Mouse (Mus musculus): ENCODE measurements around the gene Sec61g. TPM values are rescaled to one million over a fixed set of nuclear protein-coding genes. Genes with fewer than 3 reads are reported as not detected.

Sec61g gene
- total RNA-seq, 2 experiments from 2014 or later, result 2.3 to 3.5 TPM

DNA sequence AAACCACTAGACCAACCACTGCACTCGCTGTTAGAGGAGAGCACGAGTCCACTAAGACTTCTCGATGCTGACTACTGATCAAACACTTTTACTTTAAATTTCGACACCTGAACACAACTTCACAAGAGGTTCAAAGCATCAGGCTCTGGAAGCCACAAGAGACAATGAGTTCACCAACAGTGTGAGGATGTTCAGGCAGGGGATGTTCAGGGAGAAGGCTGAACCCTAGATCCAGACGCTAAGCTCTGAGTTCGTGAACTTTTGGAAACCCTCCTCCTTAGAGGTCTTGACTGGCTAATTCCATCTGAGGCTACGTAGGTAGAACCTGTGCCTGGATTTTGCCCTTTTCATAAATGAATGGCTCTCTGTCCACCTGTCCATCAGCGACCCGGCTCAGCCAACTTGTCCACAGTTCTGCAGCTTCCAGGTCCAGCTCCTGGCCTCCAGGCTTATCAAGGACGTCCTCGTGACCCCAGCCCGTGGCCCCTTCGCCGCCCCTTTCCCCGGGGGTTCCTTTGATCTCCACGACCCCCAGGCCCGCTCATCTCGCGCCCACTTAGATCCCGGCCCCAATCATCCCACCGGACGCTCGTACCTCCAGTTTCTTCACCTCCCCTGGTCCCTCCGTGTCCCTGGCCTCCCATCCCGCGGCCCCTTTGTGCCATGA, 766 bp downstream of the Sec61g start:
- intact Hi-C loops (cut with DNase I), result loop anchor here (5.0 kb wide), 1 partner anchor 445 kb away; the partner anchor contains the start of gene Fbxo48
- Histone ChIP-seq H3K4me3 (peak overlapping the region; percentile 95), H3K27ac (peak overlapping the region; percentile 92)
- DNase-seq, result no peak
- no peak for TF ChIP-seq CTCF (IDR thresholded peaks at IDR 0.05)

- Histone ChIP-seq H3K4me3 (no peak overlapping the region), H3K27ac (no peak overlapping the region)
- intact Hi-C loops (cut with DNase I), result loop anchor here (5.0 kb wide), 1 partner anchor 446 kb away; the partner anchor contains the start of gene Fbxo48
- DNase-seq, result no peak
- TF ChIP-seq CTCF (IDR thresholded peaks at IDR 0.05), result no peak
These were observed 2.3 kb downstream of the Sec61g start for GRCm38 (mm10) chr11:16505999-16506398.

- intact Hi-C loops (cut with DNase I), result no loop called here
- H3K27ac ChIP-seq, result no peak overlapping the region
- no peak overlapping the region for H3K4me3 ChIP-seq
- DNase-seq, result no peak
- no peak for TF ChIP-seq CTCF (IDR thresholded peaks at IDR 0.05)
These were observed 5.1 kb downstream of the Sec61g start for GRCm38 (mm10) chr11:16503150-16503549.

- no peak for DNase-seq
- no peak overlapping the region for H3K4me3 ChIP-seq
- intact Hi-C loops (cut with DNase I), result no loop called here
- H3K27ac ChIP-seq, result no peak overlapping the region
- no peak for TF ChIP-seq CTCF (IDR thresholded peaks at IDR 0.05)
These were observed 5.5 kb downstream of the Sec61g start for GRCm38 (mm10) chr11:16502744-16503143.

DNA sequence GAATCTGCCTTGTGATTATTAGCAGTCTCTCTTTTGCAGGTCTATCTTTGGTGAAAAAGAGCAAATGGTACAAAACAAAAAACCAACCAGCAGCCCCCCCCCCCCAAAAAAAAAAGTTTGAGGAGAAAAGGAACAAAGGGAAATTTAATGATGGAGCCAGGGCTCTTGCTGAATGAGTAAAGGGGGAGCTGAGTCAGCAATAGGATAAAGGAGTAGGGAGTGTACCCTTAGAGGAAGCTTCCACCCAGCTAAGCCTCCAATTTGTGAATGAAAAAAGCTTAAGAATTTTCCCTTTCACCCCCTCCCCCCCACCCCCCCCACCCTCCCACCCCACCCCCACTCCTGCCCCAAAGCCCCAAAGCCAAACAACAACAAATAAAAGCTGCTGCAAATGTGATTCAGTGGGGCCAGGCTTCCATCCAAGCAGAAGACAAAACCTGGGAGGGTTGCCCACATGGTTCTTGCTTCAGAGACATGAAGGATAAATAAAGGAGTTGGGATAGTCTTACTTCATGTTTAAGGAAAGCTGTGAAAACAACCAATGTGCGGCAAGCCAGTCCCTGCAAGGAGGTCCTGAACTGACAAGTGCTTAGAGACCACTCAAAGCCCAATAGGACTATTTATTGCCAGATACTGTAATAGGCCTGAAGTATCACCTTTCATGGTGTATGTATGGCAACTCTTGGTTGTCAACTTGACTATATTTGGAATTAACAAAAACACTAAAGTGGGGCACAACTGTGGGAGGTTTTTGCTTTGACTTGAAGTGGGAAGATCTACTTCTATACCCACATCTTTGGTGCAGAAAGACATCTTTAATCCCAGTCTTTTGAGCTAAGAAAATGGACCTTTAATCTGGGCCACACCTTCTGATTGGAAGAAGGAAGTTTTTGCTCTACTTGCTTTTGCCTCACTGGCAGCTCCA, 9.3 kb downstream of the Sec61g start:
- no peak for TF ChIP-seq CTCF (IDR thresholded peaks at IDR 0.05)
- peak; percentile 28 for DNase-seq
- intact Hi-C loops (cut with DNase I), result no loop called here

More for the DNA sequence above, 9.3 kb downstream of the Sec61g start:
- H3K4me3 ChIP-seq, result no peak overlapping the region
- no peak overlapping the region for H3K27ac ChIP-seq

Other genes starting within 250 kb of the Sec61g start
- gene Egfr, start 243.7 kb upstream of the Sec61g start, total RNA-seq (2021), result 10 to 100 TPM; 12.2 to 14.7 TPM

All from gastrocnemius, adult 2 months (tissue).